Mouse (Mus musculus): ENCODE results near the gene Sik3.
A peak's percentile ranks its signal among the peaks of the same experiment; 100 is the strongest.

The Sik3 gene

DNA sequence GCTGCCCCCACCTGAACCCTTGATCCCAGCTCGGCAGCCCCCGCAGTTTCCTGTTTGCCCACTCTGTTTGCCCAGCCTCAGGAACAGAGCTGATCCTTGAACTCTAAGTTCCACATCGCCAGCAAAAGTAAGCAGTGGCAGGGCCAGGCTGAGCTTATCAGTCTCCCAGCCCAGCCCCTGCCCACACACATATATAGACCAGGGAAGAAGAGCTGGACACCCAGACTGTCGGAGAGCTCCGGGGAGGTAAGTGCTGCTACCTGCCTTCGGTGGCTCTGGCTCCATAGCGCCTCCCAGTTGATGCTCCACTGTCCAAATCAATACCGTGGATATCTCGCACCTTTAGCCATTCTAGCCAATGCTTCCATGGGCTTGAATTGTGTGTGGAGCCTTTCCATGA, 215.9 kb downstream of the Sik3 start, which contains the start of gene Apoa1:
Gene Apoa1 (plus strand): TSS at position 90 of the 400 bp plus-strand sequence.
- Histone ChIP-seq H3K27me3 (ENCODE audit: control insufficient read depth, insufficient read depth, low read length, poor library complexity, severe bottlenecking) (no peaks in the 10 kb centered on the region; the same call in 1 of the 2 replicates), H3K36me3 (ENCODE audit: control insufficient read depth, insufficient read depth, low read length, poor library complexity, severe bottlenecking) (no peaks in the 10 kb centered on the region)
- DNase-seq (ENCODE audit: low read depth, low spot score): no peak

DNA sequence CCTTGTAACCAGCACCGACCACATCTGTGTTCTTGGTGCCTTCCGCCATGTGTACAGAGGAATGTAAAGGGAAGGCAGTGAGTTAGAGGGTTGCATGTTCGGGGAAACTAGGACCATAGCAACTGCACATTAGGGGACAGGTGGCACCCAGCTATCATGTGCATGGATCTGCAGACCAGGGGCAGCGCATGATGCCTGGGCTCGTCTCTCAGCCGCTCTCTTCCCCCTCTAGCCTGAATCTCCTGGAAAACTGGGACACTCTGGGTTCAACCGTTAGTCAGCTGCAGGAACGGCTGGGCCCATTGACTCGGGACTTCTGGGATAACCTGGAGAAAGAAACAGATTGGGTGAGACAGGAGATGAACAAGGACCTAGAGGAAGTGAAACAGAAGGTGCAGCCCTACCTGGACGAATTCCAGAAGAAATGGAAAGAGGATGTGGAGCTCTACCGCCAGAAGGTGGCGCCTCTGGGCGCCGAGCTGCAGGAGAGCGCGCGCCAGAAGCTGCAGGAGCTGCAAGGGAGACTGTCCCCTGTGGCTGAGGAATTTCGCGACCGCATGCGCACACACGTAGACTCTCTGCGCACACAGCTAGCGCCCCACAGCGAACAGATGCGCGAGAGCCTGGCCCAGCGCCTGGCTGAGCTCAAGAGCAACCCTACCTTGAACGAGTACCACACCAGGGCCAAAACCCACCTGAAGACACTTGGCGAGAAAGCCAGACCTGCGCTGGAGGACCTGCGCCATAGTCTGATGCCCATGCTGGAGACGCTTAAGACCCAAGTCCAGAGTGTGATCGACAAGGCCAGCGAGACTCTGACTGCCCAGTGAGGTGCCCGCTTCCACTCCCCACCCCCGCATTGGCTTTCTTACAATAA, 217.2 kb downstream of the Sik3 start:
- DNase-seq (ENCODE audit: low read depth, low spot score): peak; percentile 52
- Histone ChIP-seq H3K36me3 (ENCODE audit: control insufficient read depth, insufficient read depth, low read length, poor library complexity, severe bottlenecking) (no peaks in the 10 kb centered on the region), H3K27me3 (ENCODE audit: control insufficient read depth, insufficient read depth, low read length, poor library complexity, severe bottlenecking) (no peaks in the 10 kb centered on the region; the same call in 1 of the 2 replicates)

DNA sequence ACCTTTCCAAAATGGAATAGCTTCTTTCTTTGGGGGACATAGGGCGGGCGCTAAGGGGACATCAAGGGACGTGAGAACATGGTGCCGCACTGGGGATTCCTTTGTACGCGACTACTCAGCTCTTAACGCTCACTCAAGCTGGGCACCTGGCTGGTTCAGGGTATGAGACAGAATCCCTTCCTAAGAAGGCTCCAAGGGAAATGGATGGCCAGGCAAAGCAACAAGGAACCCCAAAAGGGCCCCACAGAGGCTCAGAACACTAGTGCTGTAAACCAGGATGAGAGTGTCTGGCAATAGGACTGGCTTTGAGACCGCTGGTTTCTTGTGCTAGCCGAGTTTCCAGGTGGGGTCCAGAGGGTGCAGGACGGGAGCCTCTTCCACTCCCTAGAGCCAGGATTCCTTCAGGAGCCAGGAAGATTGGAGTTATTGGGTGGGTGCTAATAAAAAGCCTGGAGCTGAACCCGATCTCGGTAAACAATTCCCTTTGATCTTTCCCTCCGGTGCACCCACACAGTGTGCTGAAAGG, 217.9 kb downstream of the Sik3 start:
- no peak for DNase-seq (ENCODE audit: low read depth, low spot score)
- Histone ChIP-seq H3K36me3 (ENCODE audit: control insufficient read depth, insufficient read depth, low read length, poor library complexity, severe bottlenecking) (no peaks in the 10 kb centered on the region), H3K27me3 (ENCODE audit: control insufficient read depth, insufficient read depth, low read length, poor library complexity, severe bottlenecking) (no peaks in the 10 kb centered on the region; the same call in 1 of the 2 replicates)

DNA sequence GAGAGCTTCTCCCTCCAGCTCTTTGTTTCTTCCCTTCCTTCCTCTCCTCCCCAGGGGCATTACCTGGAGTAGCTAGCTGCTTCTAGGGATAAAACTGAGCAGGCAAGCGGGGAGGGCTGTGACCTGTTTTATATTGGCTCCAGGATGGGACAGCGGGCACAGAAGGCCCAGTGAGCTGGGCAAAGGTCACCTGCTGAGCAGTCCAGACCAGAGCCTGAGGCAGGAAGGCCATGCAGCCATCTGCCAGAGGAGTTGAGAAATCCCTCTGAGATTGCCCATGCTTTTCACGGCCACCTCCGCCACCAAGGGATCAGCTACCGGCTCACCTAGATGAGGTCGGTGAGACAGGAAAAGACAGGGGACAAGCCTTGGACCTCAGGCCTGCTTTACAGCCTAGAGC, 222.6 kb downstream of the Sik3 start:
- no peaks in the 10 kb centered on the region for H3K27me3 ChIP-seq (ENCODE audit: control insufficient read depth, insufficient read depth, low read length, poor library complexity, severe bottlenecking)

DNA sequence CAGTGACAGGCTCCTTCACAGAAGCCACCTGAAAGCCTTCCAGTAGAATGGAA, 222.8 kb downstream of the Sik3 start, which contains the start of gene Apoc3:
Gene Apoc3 (minus strand): TSS at position 41 of the 53 bp plus-strand sequence.
- H3K27me3 ChIP-seq (ENCODE audit: control insufficient read depth, insufficient read depth, low read length, poor library complexity, severe bottlenecking): no peaks in the 10 kb centered on the region
- no peaks in the 10 kb centered on the region for H3K36me3 ChIP-seq (ENCODE audit: control insufficient read depth, insufficient read depth, low read length, poor library complexity, severe bottlenecking)
- no peak for DNase-seq (ENCODE audit: low read depth, low spot score)

More for the DNA sequence above, 222.6 kb downstream of the Sik3 start:
- H3K36me3 ChIP-seq (ENCODE audit: control insufficient read depth, insufficient read depth, low read length, poor library complexity, severe bottlenecking): no peaks in the 10 kb centered on the region
- DNase-seq (ENCODE audit: low read depth, low spot score): no peak

DNA sequence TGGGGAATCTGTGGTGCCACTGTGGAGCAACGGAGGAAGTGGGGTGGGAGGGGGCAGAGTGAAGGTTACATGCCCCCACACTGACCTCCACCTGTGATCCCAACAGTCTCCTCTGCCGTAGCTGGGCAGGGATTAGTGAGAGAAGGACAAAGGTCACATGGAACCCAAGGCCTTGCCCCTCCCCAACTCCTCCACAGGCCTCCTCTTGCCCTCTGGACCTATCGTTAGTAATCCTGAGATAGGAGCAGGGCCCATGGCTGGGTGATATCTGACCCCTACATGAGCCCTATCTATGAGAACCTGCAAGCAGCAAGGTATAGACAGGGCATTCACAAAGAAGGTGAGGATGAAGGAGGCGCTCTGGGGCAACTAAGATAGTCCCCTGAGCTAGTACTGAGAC, 223.0 kb downstream of the Sik3 start:
- DNase-seq (ENCODE audit: low read depth, low spot score): no peak
- H3K36me3 ChIP-seq (ENCODE audit: control insufficient read depth, insufficient read depth, low read length, poor library complexity, severe bottlenecking): no peaks in the 10 kb centered on the region
- H3K27me3 ChIP-seq (ENCODE audit: control insufficient read depth, insufficient read depth, low read length, poor library complexity, severe bottlenecking): no peaks in the 10 kb centered on the region

DNA sequence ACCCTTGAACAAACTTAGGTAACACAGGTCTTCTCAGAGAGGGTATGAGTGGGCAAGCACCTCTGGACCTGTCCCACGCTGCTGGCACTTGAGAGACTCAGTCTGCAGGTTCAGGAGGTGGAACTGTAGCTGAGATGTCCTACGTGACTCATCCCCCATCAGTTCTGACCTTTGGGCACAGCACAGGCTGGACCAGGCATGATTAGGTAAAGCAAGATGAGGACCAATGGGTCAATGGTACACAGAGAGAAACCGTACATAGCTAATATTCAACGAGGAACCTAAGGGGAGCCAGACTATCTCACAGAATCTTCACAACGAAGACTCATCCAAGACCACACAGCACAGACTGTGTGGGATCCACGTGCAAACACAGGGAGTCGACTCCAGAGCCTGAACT, 226.2 kb downstream of the Sik3 start:
- Histone ChIP-seq H3K36me3 (ENCODE audit: control insufficient read depth, insufficient read depth, low read length, poor library complexity, severe bottlenecking) (no peaks in the 10 kb centered on the region), H3K27me3 (ENCODE audit: control insufficient read depth, insufficient read depth, low read length, poor library complexity, severe bottlenecking) (no peaks in the 10 kb centered on the region)
- DNase-seq (ENCODE audit: low read depth, low spot score): no peak

DNA sequence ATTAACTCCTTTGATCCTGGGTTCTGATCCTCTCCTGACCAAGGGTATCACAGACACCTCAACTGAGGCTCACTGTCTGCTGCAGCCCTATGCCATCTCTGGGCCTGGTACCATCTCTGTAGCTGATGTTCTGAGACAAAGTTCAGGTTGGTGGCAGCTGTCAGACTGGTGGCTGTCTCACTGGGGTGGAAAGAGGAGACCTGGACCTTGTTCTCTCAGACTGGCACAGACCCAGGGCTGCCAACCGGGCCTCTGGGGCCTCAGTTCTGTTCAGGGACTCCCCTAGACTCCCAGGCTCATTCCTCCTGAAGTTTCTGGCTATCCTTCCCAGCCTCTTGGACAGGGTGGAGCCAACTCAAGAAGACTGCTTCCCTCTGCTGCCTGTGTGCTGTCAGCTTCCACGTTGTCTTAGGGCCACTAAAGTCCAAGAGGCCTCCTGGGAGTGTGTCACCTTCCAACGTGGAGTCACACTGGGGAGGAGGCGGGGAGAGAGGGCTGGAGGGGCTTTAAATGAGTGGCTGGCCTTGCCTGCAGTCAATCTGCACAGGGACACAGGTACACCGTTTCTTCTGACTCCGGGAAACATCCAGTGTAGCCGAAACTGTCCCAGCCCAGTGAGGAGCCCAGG, 228.0 kb downstream of the Sik3 start, which contains the start of gene Apoa4:
Gene Apoa4 (plus strand): TSS at position 171 of the 628 bp plus-strand sequence.
- H3K27me3 ChIP-seq (ENCODE audit: control insufficient read depth, insufficient read depth, low read length, poor library complexity, severe bottlenecking): no peaks in the 10 kb centered on the region
- no peaks in the 10 kb centered on the region for H3K36me3 ChIP-seq (ENCODE audit: control insufficient read depth, insufficient read depth, low read length, poor library complexity, severe bottlenecking)
- DNase-seq (ENCODE audit: low read depth, low spot score): no peak

DNA sequence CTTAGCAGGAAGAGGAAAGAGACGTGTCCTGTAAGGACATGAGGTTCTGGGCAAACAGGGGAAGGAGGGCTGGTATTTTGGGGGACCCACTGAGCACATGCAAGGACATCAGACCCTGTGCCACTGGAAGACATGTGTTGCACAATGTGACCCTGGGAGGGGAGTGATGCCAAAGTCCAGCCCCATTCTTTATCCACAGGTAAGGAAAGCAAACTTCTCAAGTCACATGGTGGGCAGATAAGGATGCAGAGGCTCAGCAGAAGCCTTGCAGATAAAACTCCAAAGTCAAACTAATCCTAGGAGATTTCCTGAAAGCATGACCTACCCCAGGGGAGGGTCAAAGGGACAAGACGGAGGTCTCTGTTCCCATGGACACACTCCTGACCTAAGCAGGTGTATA, 229.2 kb downstream of the Sik3 start:
- H3K27me3 ChIP-seq (ENCODE audit: control insufficient read depth, insufficient read depth, low read length, poor library complexity, severe bottlenecking): no peaks in the 10 kb centered on the region
- no peak for DNase-seq (ENCODE audit: low read depth, low spot score)
- no peaks in the 10 kb centered on the region for H3K36me3 ChIP-seq (ENCODE audit: control insufficient read depth, insufficient read depth, low read length, poor library complexity, severe bottlenecking)

DNA sequence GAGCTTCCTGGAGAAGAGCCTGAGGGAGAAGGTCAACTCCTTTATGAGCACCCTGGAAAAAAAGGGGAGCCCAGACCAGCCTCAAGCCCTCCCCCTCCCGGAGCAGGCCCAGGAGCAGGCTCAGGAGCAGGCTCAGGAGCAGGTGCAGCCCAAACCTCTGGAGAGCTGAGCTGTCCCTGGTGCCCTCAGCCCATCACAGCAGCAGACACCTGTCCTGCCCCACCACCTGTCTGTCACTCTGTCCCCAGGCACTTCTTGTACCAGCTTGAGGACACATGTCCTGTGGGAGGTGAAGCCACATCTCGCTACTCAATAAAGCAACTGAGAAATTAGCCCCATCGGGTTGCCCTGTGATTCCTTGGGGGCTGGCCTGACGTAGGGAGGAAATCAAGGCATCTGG, 230.5 kb downstream of the Sik3 start:
- no peak for DNase-seq (ENCODE audit: low read depth, low spot score)
- Histone ChIP-seq H3K36me3 (ENCODE audit: control insufficient read depth, insufficient read depth, low read length, poor library complexity, severe bottlenecking) (no peaks in the 10 kb centered on the region), H3K27me3 (ENCODE audit: control insufficient read depth, insufficient read depth, low read length, poor library complexity, severe bottlenecking) (no peaks in the 10 kb centered on the region)

DNA sequence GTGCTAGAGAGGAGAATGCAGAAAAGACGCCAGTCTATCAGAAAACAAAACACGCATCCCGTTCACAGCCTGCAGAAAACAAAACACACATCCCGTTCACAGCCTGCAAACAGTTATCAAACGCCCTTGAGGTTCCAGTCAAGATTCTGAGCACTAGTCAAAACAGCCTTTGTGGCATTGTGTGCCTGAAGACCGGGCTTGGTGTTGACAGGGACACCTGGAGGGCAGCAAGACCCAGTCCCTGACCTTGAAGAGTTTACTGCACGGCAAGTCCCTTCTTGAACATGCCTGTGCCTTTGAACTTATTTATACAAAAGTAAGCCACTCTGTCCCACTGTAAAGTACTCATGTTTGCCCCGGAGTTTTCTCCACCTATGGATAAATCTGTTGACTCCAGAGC, 231.0 kb downstream of the Sik3 start:
- H3K36me3 ChIP-seq (ENCODE audit: control insufficient read depth, insufficient read depth, low read length, poor library complexity, severe bottlenecking): no peaks in the 10 kb centered on the region
- DNase-seq (ENCODE audit: low read depth, low spot score): no peak
- no peaks in the 10 kb centered on the region for H3K27me3 ChIP-seq (ENCODE audit: control insufficient read depth, insufficient read depth, low read length, poor library complexity, severe bottlenecking)

DNA sequence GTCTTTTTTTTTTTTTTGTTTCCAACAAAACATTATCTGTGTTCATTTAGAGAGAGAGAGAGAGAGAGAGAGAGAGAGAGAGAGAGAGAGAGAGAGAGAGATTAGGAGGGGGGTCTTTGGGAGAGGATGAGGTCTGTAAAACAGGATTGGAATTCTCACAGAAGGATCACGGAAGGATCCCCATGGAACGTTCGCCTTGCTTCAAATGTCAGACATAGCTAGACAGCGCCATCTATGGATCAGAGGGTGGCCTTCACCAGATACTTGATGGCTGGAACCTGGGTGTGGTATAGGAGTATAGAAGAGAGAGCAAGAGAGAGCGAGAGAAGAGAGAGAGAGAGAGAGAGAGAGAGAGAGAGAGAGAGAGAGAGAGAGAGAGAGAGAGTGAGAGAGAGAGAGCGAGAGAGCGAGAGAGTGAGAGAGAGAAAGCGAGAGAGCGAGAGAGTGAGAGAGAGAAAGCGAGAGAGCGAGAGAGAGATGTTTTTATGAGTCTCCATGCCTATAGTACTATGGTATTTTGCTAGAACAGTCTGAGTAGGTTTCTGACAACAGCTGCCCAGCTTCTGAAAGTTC, 234.2 kb downstream of the Sik3 start:
- Histone ChIP-seq H3K36me3 (ENCODE audit: control insufficient read depth, insufficient read depth, low read length, poor library complexity, severe bottlenecking) (no peaks in the 10 kb centered on the region), H3K27me3 (ENCODE audit: control insufficient read depth, insufficient read depth, low read length, poor library complexity, severe bottlenecking) (no peaks in the 10 kb centered on the region)
- DNase-seq (ENCODE audit: low read depth, low spot score): peak; percentile 72

DNA sequence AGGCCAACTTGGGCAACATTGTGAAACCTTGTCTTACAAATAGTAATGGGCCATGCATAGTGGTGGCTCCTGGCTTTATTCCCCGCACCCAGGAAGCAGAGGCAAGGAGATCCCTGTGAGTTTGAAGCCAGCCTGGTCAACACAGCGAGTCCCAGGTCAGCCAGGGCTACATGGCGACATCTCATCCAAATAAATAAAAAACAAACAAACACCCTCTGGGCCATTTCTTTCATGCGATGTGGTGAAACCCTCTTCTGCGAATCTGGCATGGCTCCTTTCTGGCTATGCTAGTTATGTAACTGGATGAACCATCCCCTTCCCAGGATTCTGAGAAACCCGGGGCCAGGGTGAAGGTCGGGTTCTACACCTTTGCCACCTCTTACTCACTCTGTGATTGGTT, 243.6 kb downstream of the Sik3 start:
- no peaks in the 10 kb centered on the region for H3K27me3 ChIP-seq (ENCODE audit: control insufficient read depth, insufficient read depth, low read length, poor library complexity, severe bottlenecking)
- no peak for DNase-seq (ENCODE audit: low read depth, low spot score)
- no peaks in the 10 kb centered on the region for H3K36me3 ChIP-seq (ENCODE audit: control insufficient read depth, insufficient read depth, low read length, poor library complexity, severe bottlenecking)

DNA sequence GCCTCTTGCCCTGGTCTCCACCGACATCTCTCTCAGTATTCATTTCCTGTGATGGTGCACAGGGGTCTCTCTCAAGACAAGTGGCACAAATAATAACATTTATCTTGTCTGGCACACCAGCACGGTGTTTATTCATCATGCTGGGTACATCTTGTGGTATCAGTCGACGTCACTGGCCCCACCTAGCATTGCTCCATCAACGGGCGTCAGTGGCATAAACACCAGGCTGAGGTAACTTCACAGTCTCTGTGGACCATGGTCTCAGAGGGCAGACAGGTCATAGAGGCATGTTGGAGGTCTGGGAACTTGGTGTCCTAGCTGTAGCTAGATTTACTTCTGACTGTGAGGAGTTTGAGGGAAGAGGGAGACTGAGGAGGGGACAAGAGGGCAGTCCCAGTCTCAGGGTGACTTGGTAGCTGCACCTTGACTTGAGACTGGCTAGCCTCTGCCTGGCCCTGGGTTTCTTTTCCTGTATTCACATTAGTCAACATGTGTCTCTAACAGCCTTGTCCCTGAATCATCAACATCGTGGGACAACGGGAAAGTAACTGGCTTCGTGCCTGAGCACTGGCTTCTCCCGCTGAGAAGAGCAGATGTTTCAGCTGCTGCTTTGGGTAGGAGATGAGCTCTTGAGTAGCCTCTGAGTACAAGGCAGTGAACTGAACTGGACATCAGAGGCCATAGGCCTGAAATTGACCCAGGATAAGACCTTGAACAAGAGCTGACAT, 244.2 kb downstream of the Sik3 start:
- DNase-seq (ENCODE audit: low read depth, low spot score): no peak
- Histone ChIP-seq H3K27me3 (ENCODE audit: control insufficient read depth, insufficient read depth, low read length, poor library complexity, severe bottlenecking) (no peaks in the 10 kb centered on the region), H3K36me3 (ENCODE audit: control insufficient read depth, insufficient read depth, low read length, poor library complexity, severe bottlenecking) (no peaks in the 10 kb centered on the region)

DNA sequence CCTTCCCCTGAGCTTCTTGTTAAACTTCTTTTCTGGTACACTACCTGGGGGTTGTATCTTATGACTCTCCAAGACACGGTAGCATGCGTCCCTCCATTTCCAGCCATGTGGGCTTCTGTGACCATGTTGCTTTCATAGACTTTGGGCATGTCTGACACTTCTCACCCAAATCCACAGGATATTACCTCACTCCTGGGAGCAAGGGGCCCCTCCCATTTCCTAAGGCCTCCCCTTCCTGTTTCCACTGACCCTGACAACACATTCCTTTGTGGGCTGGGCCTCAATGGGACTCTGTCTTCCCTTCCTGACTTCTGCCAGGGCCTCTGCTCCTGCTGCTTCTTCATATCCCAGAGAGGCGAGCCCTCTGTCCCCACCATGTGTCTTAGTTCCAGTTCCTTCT, 244.9 kb downstream of the Sik3 start:
- DNase-seq (ENCODE audit: low read depth, low spot score): no peak
- no peaks in the 10 kb centered on the region for H3K27me3 ChIP-seq (ENCODE audit: control insufficient read depth, insufficient read depth, low read length, poor library complexity, severe bottlenecking)
- H3K36me3 ChIP-seq (ENCODE audit: control insufficient read depth, insufficient read depth, low read length, poor library complexity, severe bottlenecking): no peaks in the 10 kb centered on the region
